1 mouse cellular context compared by ENCODE assay signal in genomic region chr8:84774473-84774911, GRCm38 (mm10).
TF ChIP-seq lines count a peak whose summit lies in the region.

No protein-coding gene starts in this region.

TF ChIP-seq in MEL, 35 proteins besides CTCF, POLR2A, EP300 and RAD21 (continued from another document):
- TF ChIP-seq ZKSCAN1 (IDR thresholded peaks at IDR 0.05; ENCODE audit: low read depth, low read length): no peak
